Mouse (Mus musculus) common myeloid progenitor, adult 5-6 weeks (primary cell): ENCODE data around the gene Gm37240. TPM values are rescaled to one million over a fixed set of nuclear protein-coding genes. Genes with fewer than 3 reads are reported as not detected.

Experiments used
- ATAC-seq: replicated peaks from 2 replicates; pipeline ENCODE4 v1.8.0; 2016; ENCODE audit warnings: low read depth, mild to moderate bottlenecking, moderate TSS enrichment, inconsistent platforms; ENCODE audit not compliant: poor library complexity, severe bottlenecking
- total RNA-seq: library from RNA; stranded (forward); fragments of 200-1000, 187-1606 nt; gene quantifications from 2 replicates; pipeline ENCODE4 v1.2.3, GENCODE M21; 2017

The Gm37240 gene
- total RNA-seq, 1 experiment from 2014 or later, result not detected

DNA sequence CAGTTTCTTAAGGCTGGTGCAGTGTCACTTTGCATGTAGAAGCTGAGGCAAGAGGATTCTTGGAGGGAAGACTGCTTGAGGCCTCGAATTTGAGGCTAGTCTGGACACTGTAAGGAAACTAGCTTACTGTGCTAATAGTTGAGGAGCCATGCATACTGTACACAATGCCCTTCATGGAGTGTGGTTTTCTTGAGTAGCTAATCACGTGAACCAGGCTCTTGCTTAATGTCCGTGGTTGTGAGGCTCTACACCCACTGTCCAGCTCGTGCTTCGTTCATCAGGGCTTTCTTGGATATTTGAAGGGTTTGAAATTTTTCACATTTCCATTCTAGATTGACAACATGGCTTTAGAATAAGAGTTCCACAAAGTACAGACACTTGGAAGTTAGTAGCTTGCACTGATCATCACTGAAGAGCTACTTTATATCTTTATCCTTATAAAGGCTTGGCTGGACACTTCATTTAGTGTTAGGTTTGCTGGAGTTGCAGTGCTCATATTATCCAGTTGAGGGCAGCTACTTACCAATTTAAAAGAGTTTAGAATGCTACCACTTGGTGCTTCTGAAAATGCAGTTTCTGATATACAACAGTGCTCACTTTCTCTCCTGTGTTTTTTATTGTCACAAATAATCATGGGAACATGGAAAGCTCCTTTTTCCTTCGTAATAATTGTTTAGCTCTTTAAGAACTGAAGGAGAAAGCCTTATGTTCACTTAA lies 965.5 kb downstream of the Gm37240 start:
- peak; percentile 66; the same call in 1 of the 2 replicates for ATAC-seq

DNA sequence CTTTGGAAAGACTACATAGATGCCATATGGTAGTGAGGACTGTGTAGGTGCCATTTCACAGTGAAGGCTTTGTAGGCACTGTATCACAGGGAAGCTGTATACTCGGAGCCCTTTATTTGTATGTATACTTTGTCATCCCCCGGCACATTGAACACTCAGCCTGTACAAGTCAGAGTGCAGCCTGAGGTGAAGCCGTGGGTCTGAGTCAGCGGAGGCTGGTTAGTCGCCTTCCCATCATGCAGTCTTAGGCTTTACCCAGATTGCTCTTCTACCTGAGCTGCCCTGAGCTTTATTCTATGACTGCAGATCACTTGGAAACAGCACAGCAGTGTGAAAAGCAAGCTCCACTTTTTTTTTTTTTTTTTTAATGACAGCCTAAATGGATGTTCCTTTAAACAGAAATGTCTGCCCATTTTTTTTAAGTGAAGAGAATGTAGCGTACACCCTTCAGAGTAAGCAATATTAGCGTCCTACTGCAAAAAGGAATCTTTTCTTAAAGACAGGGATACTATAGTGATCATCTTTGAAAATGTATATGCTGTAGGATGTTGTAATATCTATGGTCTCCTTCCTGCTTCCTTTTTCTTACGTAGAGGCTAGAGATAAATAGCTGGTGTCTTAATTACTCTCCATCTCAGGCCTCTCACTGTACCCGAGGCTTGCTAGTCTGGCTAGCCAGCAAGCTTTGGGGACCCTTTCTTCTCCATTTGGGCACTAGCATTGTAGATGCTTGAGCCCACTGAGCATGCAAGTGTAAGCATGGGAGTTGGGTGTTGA lies 969.2 kb downstream of the Gm37240 start:
- 0 out of 2 replicates have a peak, but pooled peaks have one; percentile 15 for ATAC-seq

DNA sequence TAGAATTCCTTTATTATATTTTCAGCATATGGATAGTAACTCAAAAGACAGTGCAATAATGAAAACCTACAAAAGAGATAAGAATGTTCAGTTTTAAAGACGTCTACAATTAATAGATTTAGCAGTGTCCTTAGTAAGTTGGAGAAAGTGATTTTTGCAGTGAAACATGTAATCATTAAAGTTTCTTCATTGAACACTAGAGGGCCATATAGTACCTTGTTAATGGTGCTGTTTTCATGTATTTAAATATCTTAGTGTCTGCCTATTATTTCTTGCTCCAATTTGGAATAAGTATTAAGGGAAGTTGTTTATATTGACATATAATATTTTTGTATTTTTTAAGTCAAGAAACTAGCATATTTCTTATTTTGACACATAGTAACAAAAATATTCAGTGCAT lies 973.0 kb downstream of the Gm37240 start:
- no peak for ATAC-seq

DNA sequence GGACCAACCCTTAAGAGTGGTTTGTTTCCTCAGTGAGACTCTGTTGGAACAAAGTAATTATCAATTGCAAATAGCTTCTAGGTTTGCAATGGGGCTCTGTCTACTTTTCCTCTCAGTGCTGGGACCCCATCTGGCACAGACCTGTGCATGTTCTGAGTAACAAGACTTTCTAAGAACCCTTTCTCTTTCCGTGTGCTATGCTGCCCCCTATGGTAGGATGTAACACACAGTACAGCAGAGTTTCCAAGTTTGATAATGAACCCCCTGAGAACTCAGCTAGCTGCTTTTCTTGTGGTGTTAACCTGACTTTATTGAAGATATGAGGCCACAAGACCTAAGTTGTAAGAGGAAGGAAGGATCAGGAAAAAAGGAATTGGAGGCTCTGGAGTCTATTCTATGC lies 980.8 kb downstream of the Gm37240 start:
- ATAC-seq, result peak; percentile 82

DNA sequence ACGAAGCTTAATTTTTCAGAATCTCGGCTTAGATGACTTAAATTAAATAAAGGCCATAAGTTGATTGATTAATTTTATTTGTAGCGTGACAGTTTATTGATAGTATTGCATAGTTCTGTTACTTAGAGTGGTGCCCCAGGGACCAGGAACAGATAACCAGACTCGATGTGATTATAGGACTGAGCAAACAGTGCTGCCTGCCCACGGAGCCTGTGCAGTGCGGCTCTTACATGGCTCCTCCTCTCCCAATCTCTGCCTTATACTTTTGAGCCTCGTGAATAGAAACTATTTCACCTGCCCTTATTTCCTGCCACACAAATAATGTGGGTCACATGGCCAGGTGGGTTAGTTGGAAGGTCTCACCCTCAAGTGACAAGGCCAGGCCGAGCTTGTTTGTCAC lies 989.4 kb downstream of the Gm37240 start:
- ATAC-seq, result no peak

DNA sequence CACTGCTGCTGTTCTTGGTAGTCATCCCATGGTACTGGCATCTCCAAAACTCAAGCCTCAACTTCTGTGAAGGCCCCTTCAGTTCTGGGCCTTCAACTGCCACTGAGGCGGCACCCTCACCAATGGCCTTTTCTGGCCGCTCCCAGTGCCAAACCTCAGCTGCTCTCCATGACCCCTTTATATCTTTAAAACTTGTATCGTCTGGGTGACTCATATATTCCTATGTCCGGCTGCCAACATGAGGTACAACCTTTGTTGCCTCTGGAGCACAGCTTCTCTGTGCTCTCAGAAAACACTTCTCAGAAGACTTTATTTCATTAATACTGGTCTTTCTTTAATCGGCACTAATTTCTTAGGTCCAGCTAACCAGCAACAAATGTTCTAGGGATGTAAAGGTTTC lies 996.3 kb downstream of the Gm37240 start:
- ATAC-seq, result no peak

DNA sequence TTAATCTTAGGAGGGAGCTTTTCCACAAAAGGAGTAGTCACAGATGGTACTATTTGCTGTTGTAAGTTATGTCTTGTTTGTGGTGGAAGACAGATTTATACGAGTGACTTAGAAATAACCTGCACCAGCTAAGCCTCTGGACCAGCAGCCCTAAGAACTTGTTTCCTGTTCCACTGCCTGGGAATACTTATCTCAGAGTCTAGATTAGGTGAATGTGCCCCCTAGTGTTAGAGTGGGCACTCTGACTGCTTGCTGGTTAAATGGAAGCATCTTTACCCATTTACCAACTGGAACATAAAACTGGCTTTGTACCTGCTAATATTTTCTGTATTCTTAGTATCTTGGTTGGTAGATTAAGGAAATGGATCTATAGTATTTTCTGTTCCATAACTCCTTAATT lies 997.7 kb downstream of the Gm37240 start:
- peak; percentile 72 for ATAC-seq

DNA sequence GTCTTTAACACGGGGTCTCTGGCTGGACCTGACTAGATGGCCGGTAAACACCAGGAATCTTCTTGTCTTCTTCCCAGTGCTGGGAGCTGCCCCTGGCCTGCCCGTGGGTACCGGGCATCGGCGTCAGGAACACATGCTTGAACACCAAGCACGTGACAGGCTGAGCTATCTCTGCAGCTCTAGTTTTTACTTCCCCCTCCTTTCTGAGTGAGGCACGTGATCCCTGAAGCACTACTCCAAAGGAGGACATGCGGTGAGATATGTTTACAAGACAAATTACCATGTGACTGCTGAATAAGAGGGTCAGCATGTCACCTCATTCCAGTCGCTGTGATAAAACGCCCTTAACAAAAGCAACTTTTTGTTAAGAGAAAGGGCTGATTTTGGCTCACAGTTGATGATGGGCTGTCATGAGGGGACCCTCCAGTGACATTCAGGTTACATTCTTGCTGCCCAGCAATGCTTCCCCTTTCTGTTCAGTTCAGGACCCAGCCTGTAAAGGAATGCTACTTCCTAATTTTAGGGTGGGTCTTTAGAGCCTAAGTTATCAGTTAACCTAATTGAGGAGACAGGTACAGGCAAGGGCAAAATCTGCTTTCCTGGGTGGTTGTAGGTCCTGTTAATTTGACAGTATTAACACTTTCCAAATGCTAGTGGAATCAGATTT lies 1003.4 kb downstream of the Gm37240 start:
- peak; percentile 96 for ATAC-seq

DNA sequence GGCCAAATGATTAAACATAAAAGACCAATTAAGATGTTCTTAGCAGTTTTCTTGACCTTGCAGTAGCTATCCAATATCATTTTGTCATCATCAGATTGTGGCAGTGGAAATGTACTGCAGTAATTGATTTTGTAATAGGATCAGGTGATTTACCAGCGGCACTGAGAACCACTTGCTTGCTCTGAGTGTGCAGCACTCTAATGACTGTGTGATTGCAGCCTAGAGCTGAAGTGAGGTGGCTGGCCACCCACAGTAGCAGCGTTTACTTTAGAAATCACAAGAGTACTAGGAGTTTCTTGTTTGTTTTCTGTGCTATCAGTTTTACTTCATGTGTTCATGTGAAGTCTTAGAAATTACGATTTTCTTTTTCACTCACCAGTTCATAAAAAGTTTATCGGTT lies 1011.1 kb downstream of the Gm37240 start:
- no peak for ATAC-seq

DNA sequence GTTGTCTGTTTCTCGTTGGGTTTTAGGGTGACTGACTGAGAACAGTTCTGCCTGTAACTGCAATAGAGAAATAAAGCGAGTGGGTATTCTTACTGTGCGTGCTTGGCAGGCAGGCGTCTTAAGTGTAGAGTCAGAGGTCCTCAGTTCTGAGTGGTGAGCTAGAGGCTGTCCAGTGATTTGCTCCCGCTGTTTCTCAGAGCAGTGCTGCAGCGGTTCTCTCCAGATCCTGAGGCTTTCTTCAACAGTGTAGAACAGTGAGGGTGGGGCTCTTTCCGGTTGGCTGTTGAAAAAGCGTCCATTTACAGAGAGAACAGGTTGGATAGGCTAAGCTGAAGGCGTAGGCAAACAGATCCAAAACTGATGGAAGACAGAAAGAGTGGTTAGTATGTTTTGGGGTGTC lies 1012.0 kb downstream of the Gm37240 start:
- ATAC-seq, result no peak

DNA sequence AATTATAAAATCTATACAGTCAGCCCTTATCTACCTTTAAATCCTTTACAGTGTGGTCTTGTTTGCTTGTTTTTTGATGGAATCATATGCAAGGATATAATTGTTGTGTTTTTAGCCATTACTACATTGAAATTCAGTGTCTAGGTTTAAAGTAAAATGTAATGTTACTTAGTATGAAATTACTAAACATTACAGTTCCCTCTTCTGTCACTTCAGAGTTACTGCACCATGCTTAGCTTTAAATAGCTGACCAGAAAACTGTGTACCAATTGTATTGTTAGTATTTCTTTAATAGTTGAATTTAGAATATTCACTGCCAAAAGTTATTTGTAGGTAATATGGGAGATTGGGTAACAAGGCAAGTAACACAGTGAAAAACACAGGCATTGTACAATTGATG lies 1017.2 kb downstream of the Gm37240 start:
- ATAC-seq, result 0 out of 2 replicates have a peak, but pooled peaks have one; percentile 47

DNA sequence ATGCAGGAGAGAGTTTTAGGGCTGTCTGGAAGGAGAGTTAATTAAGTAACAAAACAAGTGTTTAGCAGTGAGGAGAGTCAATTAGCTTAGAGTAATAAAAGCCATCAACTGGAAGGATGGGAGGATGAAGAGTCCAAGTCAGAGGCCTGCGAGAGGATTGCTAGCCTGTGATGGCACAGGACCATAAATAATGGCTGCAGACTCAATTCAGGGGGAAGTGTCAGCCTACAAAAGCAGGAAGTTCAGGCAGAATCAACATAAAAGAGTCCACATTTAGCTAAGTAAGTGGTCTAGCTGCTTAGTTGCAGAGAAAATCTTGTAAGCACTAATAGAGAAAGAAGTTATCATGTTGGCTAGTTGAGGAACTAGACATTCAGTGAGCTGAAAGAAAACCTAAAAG lies 1019.3 kb downstream of the Gm37240 start:
- ATAC-seq, result 0 out of 2 replicates have a peak, but pooled peaks have one; percentile 11

DNA sequence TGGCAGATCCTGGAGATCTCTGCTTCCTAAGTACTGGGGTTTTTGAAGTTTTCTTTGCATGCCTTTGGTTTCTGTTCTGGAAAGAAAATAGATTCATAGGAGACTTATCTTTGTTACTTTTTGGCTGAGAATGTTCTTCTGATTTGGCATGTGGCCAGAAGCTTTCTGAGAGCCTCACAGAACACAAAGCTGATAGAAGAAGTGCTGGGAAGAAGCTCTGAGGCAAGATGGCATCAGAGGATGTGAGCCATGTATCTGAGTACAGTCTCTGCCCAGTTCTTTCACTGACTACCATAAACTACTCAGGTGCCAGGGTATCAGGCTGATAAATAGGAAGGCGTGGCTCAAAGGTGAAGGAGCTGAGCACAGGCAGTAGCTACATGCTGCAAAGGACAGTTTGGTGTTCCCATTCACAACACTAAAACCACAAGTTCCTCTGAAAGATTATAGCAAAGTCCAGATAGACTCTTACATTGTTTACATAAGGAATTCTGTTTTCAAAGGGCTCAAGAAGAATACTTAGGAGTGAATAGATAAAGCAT lies 1019.8 kb downstream of the Gm37240 start:
- no peak for ATAC-seq

DNA sequence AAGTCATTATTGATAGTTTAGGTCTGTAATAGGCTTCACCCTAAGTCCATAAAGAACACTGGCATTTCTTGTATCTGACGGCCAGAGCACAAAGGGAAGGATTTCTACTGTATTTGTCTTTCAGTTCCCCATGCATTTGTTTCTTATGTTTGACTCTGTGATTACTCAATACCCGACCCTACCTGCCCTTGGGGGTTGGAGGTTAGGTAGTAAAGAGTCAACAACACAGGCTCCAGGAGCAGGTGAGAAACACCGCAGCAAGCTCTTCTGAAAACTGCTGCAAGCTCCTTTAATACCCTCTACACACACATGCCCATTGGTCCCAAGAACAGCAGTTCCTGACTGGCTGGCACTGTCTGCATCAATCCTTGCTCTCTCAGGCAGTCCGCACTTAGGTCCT lies 1020.5 kb downstream of the Gm37240 start:
- no peak for ATAC-seq

DNA sequence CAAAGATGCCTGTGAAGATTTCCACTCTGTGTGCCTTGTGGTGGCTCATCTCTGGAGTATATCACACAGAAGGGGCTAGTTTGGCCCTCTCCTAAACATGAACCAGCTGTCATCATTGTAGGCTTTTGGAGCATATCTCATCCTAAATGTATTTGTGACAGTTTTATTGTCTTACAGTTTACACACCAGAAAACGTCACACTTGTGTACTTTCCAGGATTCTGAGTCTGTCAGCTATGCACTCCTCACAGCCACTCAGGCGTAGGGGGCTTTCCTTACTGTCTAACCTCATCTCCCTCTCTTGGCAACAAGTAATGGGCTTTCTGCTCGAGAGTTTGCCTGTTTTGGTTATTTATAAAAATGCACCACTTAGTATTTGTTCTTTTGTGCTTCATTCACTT lies 1021.6 kb downstream of the Gm37240 start:
- ATAC-seq, result no peak

DNA sequence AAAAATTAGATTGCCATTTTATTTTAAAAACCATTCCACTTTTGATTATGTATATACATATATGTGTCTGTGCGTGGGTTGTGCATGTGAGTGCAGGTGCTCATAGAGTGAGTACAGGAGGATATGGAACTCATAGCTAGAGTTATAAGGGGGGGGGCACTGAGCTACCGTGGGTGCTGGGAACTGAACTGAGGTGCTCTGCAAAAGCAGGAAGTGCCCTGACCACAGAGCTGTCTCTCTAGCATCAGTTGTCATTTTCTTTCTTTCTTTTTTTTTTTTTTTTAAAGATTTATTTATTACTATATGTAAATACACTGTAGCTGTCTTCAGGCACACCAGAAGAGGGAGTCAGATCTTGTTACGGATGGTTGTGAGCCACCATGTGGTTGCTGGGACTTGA lies 1025.5 kb downstream of the Gm37240 start:
- ATAC-seq, result 0 out of 2 replicates have a peak, but pooled peaks have one; percentile 39

DNA sequence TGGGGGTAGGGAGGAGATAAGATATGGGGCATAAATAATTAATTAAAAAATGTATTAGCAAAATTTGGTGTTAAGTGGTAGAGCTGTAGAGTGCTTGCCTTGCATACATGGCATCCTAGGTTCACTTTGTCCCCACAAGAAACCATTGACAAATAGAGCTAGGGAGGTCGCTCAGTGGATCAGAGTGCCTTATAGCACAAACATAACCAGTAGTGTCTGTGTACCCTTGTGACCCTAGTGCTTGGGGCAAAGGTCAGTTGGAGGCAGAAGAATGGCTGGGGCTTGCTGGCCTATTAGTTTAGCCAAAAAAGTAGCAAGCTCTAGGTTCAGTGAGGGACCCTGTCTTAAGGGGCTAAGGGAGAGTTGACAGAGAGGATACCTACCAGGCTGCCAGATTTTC lies 1026.6 kb downstream of the Gm37240 start:
- no peak for ATAC-seq

DNA sequence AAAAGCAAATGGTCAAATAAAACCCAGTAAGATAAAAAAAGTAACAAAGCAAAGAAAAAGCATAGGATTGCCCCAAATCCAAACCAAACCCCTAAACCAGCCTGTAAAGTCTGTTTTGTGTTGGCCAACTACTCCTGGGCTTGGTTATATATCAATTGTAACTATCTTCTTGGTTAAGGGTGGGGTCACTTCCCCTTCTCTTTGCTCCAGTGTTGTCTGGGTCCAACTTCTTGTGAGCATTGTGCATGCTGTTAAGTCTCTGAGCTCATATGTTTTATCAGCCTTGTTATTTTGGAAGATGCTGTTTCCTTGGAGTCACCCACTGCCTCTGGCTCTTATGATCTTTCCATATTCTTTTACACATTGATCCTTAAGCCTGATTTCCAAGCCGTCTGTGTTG lies 1032.9 kb downstream of the Gm37240 start:
- ATAC-seq, result peak; percentile 92

DNA sequence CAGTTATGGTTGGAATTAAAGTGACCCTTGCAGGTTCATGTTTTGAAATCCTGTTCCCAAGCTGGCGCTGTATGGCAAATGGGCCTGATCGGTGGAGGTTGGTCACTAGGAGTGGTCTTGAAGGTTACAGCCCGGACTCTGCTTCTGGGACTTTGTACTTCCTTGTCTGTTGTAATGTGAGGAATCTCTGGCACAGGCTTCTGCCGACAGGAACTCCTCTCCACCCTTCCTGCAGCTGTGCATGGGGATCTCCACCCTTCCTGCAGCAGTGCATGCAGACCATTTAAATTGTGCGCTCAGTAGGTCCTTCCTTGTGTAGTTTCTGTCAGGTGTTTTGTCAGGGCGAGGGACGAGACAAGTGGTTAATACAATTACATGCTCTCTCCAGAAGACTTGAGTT lies 1034.4 kb downstream of the Gm37240 start:
- ATAC-seq, result no peak

DNA sequence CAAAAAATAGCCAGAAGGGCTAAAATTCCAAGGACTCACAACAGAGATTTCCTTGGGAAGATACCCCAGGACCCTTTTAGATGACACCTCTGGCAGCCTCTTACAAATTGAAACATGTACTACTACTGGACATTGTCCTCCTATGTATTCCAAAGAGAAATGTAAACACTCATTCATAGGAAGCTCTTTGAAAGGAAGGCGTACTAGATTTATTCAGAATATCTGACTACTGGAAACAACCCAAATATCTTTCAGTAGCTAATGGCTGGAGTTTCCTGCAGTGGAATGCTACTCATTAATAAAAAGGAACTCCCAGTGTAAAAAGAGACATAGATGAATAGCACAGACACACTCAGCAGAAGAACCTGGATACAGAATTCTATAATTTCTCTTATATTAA lies 1035.5 kb downstream of the Gm37240 start:
- no peak for ATAC-seq

DNA sequence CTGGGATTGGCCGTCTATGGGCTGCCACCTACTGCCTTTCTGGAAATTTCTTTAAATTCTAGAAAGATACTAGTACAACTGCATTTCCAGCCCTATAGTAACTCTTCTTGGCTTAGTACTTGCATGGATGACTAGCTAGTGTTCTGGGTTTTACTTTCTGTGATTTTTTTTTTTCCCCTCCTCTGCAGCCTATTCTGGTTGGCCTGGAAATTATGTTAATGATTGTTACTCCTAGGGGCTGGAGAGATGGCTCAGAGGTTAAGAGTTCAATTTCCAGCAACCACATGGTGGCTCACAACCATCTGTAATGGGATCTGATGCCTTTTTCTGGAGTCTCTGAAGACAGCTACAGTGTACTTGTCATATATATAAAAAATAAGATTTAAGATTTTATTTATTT lies 1036.9 kb downstream of the Gm37240 start:
- no peak for ATAC-seq
